Mouse (Mus musculus) left cerebral cortex, postnatal 36 days (tissue): ENCODE measurements at regions not wholly inside any gene's neighbourhood (a gene's known extent, or its start where the extent isn't known, plus 50 kb on each side); places are given as distances from the start of the nearest gene placed in this dataset.

ENCODE experiments used
- DNase-seq, 2 experiments: peaks; one replicate each; pipeline ENCODE4 v3.0.0; 2021 to 2022; ENCODE audit warnings: low spot score in 2 of 2, mixed read lengths in 1 of 2
- intact Hi-C: fragments of 180-260 bp; cut with DNase I; formaldehyde crosslinking; loops from one replicate; pipeline ENCODE4 v1.15.1; 2025

DNA sequence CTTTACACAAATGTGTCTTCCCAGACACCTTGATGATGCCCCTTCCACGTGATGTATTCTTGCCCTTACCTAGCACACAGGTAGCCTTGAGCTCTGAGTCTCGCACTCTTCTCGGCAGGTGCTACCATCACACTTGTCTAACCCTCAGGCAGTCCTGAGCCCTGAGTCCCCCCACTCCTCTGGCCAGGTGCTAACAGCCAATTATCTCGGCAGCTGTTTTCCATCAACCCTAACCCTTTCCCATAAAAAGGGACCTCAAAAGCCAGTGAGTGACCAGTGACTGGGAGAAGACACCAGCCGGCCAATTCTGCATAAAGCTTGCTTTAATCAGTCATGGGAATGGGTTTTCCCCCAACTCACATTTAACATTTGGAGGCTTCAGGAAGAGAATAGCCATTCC lies 133.4 kb upstream of the Syt13 start:
- no peak for DNase-seq
- intact Hi-C loops = no loop called here

- DNase-seq = no peak
- intact Hi-C loops = no loop called here
Measured at GRCm38 (mm10) chr2:92782621-92783020, 132.3 kb upstream of the Syt13 start.

DNA sequence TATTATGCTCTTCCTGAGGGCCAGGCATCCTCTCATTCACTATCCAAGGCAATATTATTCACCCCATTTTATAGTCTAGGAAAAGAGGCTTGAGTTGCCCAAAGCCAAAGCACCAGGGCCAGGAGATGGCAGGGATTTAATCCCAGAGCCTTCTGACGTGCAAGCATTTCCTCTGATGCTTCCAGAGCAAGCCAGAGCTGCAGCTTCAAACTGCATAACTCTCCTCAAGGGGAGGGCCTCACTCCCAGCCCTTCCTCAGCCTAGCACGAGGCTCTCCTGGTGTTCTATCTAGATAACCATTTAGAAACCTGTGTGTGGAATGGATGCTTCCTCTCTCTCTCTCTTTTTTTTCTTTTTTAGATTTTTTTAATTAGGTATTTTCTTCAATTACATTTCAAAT lies 130.0 kb upstream of the Syt13 start:
- intact Hi-C loops = no loop called here
- no peak for DNase-seq

DNA sequence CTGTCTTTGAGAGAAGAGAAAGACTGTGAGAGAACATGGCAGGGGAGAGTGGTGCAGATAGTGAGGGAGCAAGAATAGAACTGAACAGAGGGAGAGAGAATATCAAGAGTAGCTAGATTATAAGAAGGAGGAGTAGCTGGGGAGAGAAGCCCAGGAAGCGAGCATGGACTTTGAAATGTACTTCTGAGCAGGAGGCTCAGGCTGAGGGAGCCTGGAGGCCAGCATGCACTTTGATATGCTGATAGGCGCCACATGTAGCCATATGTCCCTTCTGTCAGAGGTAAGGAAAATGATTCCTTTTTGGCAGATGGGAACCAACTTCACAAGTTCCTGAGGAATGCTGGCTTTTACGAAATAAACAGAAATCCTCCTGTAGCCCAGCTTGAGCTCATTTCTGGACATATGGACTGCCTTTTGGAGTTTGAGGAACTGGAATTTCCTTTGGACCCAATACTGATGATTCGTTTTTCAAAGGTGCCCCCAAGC lies 126.9 kb upstream of the Syt13 start:
- intact Hi-C loops = no loop called here

GRCm38 (mm10) chr2:92788875-92789274 lies 126.0 kb upstream of the Syt13 start:
- intact Hi-C loops = no loop called here
- DNase-seq = no peak

More for the DNA sequence above, 126.9 kb upstream of the Syt13 start:
- DNase-seq = no peak

- no peak for DNase-seq
- intact Hi-C loops = no loop called here
Measured at GRCm38 (mm10) chr2:92790374-92790773, 124.5 kb upstream of the Syt13 start.

DNA sequence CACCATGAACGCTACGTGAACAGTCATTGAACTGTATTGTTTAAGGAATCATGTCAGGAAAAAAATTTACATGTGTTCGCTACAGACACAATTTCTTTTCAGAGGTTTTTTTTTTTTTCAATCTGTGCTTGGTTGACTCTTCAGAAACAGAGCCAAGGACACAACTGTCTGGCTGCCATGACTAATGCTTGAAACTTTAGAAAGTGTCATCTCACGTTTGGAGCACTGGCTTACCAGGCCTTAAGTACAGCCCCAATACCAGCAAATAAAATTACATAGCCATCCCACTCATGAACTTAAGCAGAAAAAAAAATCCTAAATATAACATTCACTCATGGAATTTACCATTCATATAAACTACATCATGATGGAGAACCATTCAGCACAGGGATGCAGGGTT lies 115.1 kb upstream of the Syt13 start:
- intact Hi-C loops = no loop called here

GRCm38 (mm10) chr2:92800667-92801066 lies 114.2 kb upstream of the Syt13 start:
- no peak for DNase-seq
- intact Hi-C loops = no loop called here

More for the DNA sequence above, 115.1 kb upstream of the Syt13 start:
- DNase-seq = no peak

GRCm38 (mm10) chr2:92804916-92805315 lies 110.0 kb upstream of the Syt13 start:
- DNase-seq = no peak
- intact Hi-C loops = no loop called here

- intact Hi-C loops = no loop called here
- no peak for DNase-seq
Measured at GRCm38 (mm10) chr2:92805761-92806160, 109.1 kb upstream of the Syt13 start.

- no peak for DNase-seq
- intact Hi-C loops = no loop called here
Measured at GRCm38 (mm10) chr2:92806481-92807195, 108.3 kb upstream of the Syt13 start.

GRCm38 (mm10) chr2:92807404-92807803 lies 107.5 kb upstream of the Syt13 start:
- no peak for DNase-seq
- intact Hi-C loops = no loop called here

DNA sequence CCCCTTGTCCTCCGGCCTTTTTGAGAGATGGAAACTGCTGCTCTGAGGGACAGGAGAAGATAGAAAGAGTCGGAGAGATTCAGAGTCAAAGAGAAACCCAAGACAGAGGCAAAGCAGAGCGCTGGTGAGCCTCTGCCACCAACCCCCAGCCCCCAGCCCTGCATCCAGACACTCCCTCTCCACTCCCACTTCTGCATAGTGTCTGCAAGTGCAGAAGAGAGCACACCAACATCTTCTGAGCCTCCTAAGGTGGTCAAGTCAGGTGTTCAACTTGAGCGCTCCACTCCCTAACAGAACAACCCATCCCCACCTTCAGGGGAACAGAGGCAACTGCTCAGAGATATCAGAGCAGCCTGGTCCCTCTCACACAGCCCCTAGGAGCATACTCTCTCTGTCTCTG lies 106.8 kb upstream of the Syt13 start:
- DNase-seq = no peak
- intact Hi-C loops = no loop called here

DNA sequence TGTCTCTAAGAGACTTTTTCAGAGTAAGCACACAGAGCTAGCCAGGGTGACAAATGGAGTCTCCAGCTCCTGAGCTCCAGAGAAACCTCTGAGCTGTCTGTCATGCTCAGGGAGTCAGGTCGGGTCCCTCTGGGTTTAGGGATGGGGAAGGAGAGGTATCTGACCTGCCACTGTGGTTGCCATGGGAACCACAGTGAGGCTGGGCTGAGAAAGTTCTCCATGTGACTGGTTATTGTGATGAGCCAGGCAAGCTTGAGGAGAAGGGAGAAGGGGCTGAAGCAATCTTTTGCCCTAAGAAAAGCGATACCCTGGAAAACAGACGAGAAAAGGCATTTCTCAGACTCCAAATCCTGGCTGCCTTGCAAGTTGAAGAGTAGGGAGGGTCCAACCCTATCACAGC lies 105.7 kb upstream of the Syt13 start:
- DNase-seq = no peak
- intact Hi-C loops = no loop called here

DNA sequence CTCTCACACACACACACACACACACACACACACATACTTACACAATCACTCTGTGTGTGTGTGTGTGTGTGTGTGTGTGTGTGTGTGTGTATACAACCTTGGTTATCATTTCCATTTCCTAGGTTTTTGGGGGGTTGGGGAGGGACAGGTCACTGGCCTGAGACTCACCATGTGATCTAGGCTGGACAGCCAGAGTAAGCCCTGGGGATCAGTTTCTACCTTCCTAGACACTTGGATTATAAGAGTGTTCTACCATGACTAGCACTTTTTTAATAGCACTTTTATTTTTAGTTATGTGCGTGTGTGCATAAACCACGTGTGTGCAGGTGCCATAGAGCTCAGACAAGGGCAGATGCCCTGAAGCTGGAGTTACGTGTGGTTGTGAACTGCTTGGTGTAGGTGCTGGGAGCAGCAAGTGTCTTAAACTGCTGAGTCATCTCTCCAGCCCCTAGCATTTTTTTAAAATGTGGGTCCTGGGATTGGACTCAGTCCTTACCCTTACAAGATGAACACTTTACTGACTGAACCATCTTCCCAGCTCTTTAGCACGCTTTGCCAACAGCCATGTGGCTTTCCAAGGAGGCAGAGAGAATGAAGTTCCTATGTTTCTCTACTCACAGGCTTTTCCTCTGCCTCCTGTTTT lies 105.1 kb upstream of the Syt13 start:
- intact Hi-C loops = loop anchor here (2.0 to 5.0 kb wide), 3 partner anchors 113 to 325 kb away; no protein-coding TSS in a partner anchor
- no peak for DNase-seq

DNA sequence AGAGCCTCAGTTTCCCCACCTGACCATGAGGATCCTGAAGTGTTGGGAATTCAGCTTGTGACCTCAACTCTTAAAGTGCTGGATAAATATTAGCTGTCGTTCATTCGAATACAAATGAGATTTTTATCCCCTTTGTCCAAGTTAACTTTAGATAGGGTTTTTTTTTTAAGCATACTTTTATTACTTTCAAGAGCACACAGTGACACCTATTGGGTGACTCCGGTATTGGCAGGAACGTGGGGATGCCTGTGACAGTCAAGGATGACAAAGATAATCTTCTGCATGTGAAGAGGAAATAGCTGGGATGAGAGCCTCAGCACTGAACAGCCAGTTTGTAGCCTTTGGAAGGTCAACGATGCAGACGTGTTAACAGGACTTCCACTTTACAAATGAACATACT lies 103.9 kb upstream of the Syt13 start:
- peak in 1 of 2 experiments; percentile 75 for DNase-seq
- intact Hi-C loops = loop anchor here (2.0 to 5.0 kb wide), 3 partner anchors 114 to 326 kb away; no protein-coding TSS in a partner anchor

DNA sequence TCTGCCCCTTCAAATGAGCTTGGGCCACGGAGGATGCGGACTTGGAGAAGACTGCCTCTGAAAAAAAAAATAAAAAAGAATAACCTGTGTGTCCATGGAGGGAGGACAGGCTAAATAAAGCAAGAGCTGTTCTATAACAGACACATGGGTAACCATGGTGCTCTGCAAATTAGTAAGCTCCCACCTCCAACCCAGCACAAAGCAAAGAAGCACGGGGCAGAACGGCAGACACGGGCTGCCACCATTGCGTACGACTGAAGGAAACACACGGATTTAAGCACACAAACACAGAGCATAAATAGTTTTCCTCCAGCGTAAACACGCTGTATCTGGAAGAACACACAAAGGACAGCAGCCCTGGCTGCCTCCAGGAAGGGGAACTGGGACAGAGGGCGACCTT lies 101.9 kb upstream of the Syt13 start:
- intact Hi-C loops = loop anchor here (2.0 to 5.0 kb wide), 3 partner anchors 116 to 204 kb away; no protein-coding TSS in a partner anchor

DNA sequence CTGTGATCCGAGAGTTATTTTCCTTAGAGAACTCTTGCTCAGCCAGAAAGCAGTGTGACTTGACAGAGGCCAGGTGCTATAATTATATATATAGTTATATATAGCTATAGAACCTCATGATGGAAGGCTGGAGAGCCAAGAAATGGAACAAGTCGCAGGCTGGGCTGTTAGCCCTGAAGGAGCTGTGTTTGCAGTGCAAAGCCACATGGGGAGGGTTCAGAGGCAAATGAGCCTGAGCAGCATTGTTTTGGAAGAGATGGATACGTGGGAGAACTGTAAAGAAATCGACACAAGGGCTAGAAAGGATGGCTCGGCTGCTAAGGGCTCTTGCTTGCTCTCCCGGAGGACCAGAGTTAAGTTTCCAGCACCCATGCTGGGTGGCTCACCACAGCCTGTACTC lies 95.3 kb upstream of the Syt13 start:
- intact Hi-C loops = no loop called here
- DNase-seq = no peak

More for the DNA sequence above, 101.9 kb upstream of the Syt13 start:
- DNase-seq = peak in 1 of 2 experiments; percentile 50

DNA sequence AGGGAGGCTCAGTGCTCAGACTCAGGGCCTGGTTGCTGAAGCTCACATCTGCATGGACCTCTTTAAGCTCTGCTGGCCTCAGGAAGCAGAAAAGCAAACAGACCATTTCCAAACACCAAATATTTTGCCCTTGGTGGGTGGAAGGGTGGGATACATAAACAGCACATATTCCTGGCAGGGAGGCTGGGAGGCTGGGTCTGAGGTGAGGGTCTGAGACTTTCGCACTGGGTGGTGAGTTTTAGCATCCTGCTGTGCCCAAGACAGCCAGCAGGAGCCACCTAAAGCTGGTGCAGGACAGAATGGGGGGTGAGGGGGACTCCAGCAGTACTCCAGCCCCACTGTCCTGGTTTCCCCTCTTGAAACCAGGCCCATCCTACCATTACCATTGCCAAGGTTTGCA lies 90.6 kb upstream of the Syt13 start:
- intact Hi-C loops = no loop called here
- DNase-seq = no peak

- no peak for DNase-seq
- intact Hi-C loops = no loop called here
Measured at GRCm38 (mm10) chr2:92825395-92825794, 89.5 kb upstream of the Syt13 start.

DNA sequence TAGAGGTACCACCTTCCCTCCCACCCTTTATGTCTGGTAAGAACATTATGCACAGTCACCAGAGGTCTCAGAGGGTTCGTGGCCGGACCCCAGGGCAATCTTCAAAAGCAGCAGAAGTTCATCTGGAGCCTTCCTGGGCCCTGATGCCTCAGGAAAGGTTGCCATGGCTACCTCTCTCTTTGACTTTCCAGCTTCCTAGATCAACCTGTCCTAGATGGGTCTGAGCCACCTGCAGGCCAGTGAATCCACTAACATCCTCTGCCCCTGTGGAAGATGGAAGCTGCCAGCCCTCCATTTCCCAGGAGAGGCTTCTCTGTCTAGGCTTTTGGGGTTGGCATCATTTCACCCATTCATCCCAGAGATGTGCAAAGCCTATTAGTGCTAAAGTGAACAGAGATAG lies 84.8 kb upstream of the Syt13 start:
- no peak for DNase-seq
- intact Hi-C loops = no loop called here
